Mouse (Mus musculus) thymus, adult 2 months (tissue): ENCODE measurements around the gene Cse1l.

Experiments used
- CTCF ChIP-seq: fragments of 200-500 bp; IDR thresholded peaks from 2 replicates; pipeline ENCODE4 v1.5.1; 2012; ENCODE audit warnings: mild to moderate bottlenecking, control low read depth, low read length, moderate library complexity, borderline replicate concordance; ENCODE audit not compliant: control insufficient read depth, poor library complexity, insufficient read depth; ENCODE audit errors: extremely low read depth
- POLR2A ChIP-seq: fragments of 200-500 bp; IDR thresholded peaks from 2 replicates; pipeline ENCODE4 v1.6.1; 2012; ENCODE audit warnings: mild to moderate bottlenecking, low read length, control low read depth, moderate library complexity; ENCODE audit not compliant: control insufficient read depth, poor library complexity, insufficient read depth; ENCODE audit errors: extremely low read depth

GRCm38 (mm10) chr2:166899161-166899560 lies 6.7 kb upstream of the Cse1l start:
- TF ChIP-seq POLR2A (no peak), CTCF (no peak)
